Mouse (Mus musculus) gastrocnemius, adult 8-10 months (tissue): ENCODE measurements around the gene Ppp1r32. TPM values are rescaled to one million over a fixed set of nuclear protein-coding genes. Genes with fewer than 3 reads are reported as not detected.

Experiments used
- DNase-seq, 2 experiments: peaks; one replicate each; pipeline ENCODE4 v3.0.0; 2022; ENCODE audit warnings: low spot score in 2 of 2
- total RNA-seq, 4 experiments: library from RNA; stranded (reverse); gene quantifications; 2 replicates each; pipeline ENCODE4 v1.2.4; 2022

The Ppp1r32 gene
- total RNA-seq, 4 experiments from 2014 or later: 0.35 to 0.92 (median 0.46) TPM

DNA sequence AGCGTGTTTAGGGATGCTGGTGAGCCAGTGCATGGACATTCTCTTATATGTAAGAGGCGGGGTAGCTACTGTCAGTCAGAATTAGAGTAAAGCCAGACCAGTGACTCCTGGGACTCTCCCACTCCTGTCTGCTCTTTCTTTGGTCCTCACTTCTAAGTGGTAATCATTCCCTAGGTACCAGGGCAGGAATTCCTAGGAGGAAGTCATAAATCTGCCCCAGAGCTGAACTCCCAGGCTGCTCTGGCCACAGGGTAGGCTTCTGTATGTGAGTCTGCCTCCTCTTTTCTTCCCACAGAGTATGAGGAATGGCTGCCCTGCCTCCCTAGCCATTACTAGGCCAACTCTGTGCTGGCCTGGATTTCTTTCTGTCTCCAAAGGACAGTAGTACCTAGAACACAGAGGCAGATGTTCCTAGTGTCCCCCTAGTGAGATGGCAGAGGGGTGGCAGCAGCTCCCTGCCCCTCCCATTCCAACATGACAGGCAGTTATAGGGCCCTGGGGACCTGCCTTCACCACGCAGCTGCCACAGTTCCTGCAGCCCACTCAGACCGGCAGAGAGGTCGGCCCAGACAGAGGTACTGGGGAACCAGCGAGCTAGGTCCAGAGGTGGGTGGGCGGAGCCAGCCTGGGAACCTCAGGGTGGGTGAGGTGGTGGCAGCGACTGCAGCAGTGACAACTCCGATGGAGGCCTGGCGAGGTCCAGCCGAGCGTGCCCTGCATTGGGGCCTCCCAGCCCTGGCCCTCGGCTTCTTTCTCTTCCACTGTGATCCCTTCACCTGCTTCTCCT is 57.1 kb downstream of the Ppp1r32 start:
- DNase-seq: no peak

DNA sequence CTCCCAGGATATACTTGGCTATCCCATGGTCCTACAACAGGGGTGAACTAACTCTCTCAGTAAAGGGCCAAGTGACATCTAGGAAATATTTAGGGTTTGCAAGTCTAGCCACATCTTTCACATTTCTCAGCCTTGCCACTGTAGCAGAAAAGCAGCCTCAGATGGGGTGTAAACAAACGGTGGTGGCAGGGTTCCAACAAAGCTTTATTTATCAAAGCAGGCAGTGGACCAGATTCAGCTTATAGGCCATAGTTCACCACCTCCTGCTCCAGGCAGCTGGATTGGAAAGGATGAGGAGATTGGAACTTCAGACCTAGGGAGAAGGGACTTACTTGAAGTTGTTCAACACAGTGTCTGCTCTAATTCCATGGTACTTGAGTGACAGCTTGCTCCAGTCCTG is 58.0 kb downstream of the Ppp1r32 start:
- DNase-seq: no peak

Other genes starting within 250 kb of the Ppp1r32 start
- gene Myrf, start 242.2 kb downstream of the Ppp1r32 start, total RNA-seq: not detected
- 10 to 100 TPM in 1 of 4 experiments, 1 to 10 TPM in 3; 7.9 to 10.7 (median 8.8) TPM for gene Dagla, start 178.1 kb downstream of the Ppp1r32 start, total RNA-seq
- 1 to 10 TPM; 1.7 to 3.9 (median 2.8) TPM for gene Syt7, start 93.8 kb downstream of the Ppp1r32 start, total RNA-seq
- under 1 TPM in 2 of 4 experiments, not detected in 2; 0.19 to 0.48 TPM for gene Lrrc10b, start 25.5 kb downstream of the Ppp1r32 start, total RNA-seq
- gene Cpsf7, start 42.3 kb upstream of the Ppp1r32 start, total RNA-seq: 10 to 100 TPM; 14.9 to 17.1 (median 16.0) TPM
- 10 to 100 TPM; 47.2 to 53.6 (median 48.0) TPM for gene Sdhaf2, start 43.2 kb upstream of the Ppp1r32 start, total RNA-seq
- 1 to 10 TPM; 2.3 to 3.1 (median 2.7) TPM for gene Tmem216, start 73.3 kb upstream of the Ppp1r32 start, total RNA-seq
- 1 to 10 TPM; 7.6 to 8.3 (median 7.8) TPM for gene Cyb561a3, start 94.2 kb upstream of the Ppp1r32 start, total RNA-seq
- 1 to 10 TPM in 2 of 4 experiments, under 1 TPM in 2; 0.80 to 1.7 (median 1.1) TPM for gene Tmem138, start 94.4 kb upstream of the Ppp1r32 start, total RNA-seq
- 100 to 1,000 TPM; 116 to 144 (median 125) TPM for gene Ddb1, start 122.4 kb upstream of the Ppp1r32 start, total RNA-seq
- 1 to 10 TPM; 3.5 to 4.5 (median 3.6) TPM for gene Tkfc, start 122.7 kb upstream of the Ppp1r32 start, total RNA-seq
- not detected for gene Vwce, start 151.3 kb upstream of the Ppp1r32 start, total RNA-seq
- not detected for gene Pga5, start 195.1 kb upstream of the Ppp1r32 start, total RNA-seq
- gene Vps37c, start 205.8 kb upstream of the Ppp1r32 start, total RNA-seq: 10 to 100 TPM; 21.1 to 33.7 (median 28.3) TPM